Mouse (Mus musculus) stomach, embryonic 16.5 days (tissue): ENCODE results near the gene Lbr. TPM values are rescaled to one million over a fixed set of nuclear protein-coding genes. Genes with fewer than 3 reads are reported as not detected.

Source experiments
- ATAC-seq: fragments of 200-750 bp; cut with Nextera tagmentation; 2 replicates; pipeline ENCODE4 v1.8.0; 2017; ENCODE audit warnings: moderate number of reproducible peaks, moderate TSS enrichment; ENCODE audit not compliant: insufficient read depth, low FRiP score
- H3K27ac ChIP-seq: fragments of 300-500 bp; sonication (generic); 2 replicates; pipeline ENCODE4 v1.5.1; 2014; ENCODE audit warnings: low read length
- H3K27me3 ChIP-seq: fragments of 300-500 bp; sonication (generic); 2 replicates; pipeline ENCODE4 v1.6.1; 2014; ENCODE audit warnings: low read length, control low read depth, mixed read lengths; ENCODE audit not compliant: control insufficient read depth, insufficient read depth
- H3K36me3 ChIP-seq: fragments of 300-500 bp; sonication (generic); 2 replicates; pipeline ENCODE4 v1.6.1; 2014; ENCODE audit warnings: low read length; ENCODE audit not compliant: control insufficient read depth, insufficient read depth
- H3K4me1 ChIP-seq: fragments of 300-500 bp; sonication (generic); 2 replicates; pipeline ENCODE4 v1.6.1; 2014; ENCODE audit warnings: low read length, control low read depth, mixed read lengths; ENCODE audit not compliant: control insufficient read depth, insufficient read depth
- H3K4me2 ChIP-seq: fragments of 300-500 bp; sonication (generic); 2 replicates; pipeline ENCODE4 v1.6.1; 2014; ENCODE audit warnings: low read depth, low read length, mixed read lengths
- H3K4me3 ChIP-seq: fragments of 300-500 bp; sonication (generic); replicated peaks from 2 replicates; pipeline ENCODE4 v1.5.1; 2014; ENCODE audit warnings: mild to moderate bottlenecking, low read length
- H3K9ac ChIP-seq: fragments of 300-500 bp; sonication (generic); 2 replicates; pipeline ENCODE4 v1.6.1; 2014; ENCODE audit warnings: low read length
- H3K9me3 ChIP-seq: fragments of 300-500 bp; sonication (generic); replicated peaks from 2 replicates; pipeline ENCODE4 v1.6.1; 2016; ENCODE audit warnings: low read length, control low read depth; ENCODE audit not compliant: control insufficient read depth
- WGBS: fragments of 180-500 bp; shearing (Covaris S2); extraction: QIAGEN DNeasy Blood & Tissue Kit; methylation state at CpG from one replicate; pipeline ENCODE4 v1.1.7; 2014; 5-methylcytosine and 5-hydroxymethylcytosine counted together
- polyA plus RNA-seq: library from polyadenylated mRNA; unstranded; fragments of >200 nt; fragmentation: Nextera tagmentation; extraction: Ambion mirVana; gene quantifications from 2 replicates; pipeline ENCODE4 v1.2.1, GENCODE M21; 2015

Gene Lbr
- polyA plus RNA-seq, 1 experiment from 2014 or later: 127 TPM

GRCm38 (mm10) chr1:181856329-181856728, 13.5 kb upstream of the Lbr start:
- WGBS: 86% methylated on average over 2 of the region's 2 CpGs

DNA sequence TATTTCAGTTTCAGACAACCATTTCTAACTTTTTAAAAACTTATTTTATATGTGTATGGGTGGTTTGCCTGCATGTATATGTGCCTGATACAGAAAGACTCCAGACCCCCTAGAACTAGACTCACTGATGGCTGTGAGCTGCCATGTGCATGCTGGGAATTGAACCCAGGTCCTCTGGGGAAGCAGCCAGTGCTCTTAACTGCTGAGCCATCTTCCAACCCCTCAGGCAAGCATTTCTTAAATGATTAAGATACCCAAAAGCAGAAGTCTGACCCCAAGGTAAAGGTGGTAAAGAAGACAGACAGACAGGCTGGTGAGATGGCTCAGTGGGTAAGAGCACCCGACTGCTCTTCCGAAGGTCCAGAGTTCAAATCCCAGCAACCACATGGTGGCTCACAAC, 12.0 kb upstream of the Lbr start:
- Histone ChIP-seq H3K4me3 (no peak overlapping the region), H3K36me3 (no peaks in the 10 kb centered on the region), H3K4me2 (no peak overlapping the region), H3K9ac (no peak overlapping the region), H3K27ac (no peak overlapping the region), H3K4me1 (peaks cover 7% of the 10 kb centered on the region; the same call in 1 of the 2 replicates), H3K27me3 (no peaks in the 10 kb centered on the region), H3K9me3 (no peaks in the 10 kb centered on the region)
- no peak for ATAC-seq
- WGBS: 92% methylated on average over 2 of the region's 2 CpGs

More at GRCm38 (mm10) chr1:181856329-181856728, 13.5 kb upstream of the Lbr start:
- Histone ChIP-seq H3K9me3 (no peaks in the 10 kb centered on the region), H3K4me3 (no peak overlapping the region), H3K9ac (no peak overlapping the region), H3K4me2 (no peak overlapping the region), H3K36me3 (no peaks in the 10 kb centered on the region), H3K27me3 (no peaks in the 10 kb centered on the region), H3K4me1 (peaks cover 7% of the 10 kb centered on the region; the same call in 1 of the 2 replicates), H3K27ac (no peak overlapping the region)
- ATAC-seq: no peak

DNA sequence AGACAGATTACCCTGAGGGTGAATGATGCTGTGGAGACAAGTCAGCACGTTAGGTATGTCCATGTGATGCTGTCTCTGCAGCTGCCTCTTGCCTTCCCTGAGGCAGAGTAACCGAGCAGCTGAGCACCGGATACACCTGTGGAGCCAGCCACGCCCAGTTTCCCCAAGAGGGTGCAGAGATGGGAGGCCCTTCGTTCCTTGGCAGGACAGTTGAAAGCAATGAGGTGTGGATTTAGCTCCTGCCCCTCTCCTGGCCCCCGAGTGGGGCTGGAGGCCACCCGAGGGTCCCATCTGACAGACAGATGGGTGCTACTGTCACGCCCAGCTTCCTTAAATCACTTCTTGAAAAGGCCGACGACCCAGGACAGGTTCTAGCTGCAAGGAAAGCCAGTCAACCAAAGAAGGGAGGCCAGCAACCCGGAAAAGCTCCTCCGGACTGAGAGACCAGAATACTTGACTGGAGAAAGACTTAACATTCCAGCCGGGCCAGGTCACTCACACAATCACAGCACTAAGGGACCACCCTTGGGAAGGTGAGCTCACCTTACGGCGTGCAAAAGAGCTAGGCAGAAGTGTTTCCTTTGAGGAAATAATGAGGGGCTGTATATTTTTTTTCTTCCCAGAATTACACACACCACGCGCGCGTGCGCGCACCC, 10.4 kb upstream of the Lbr start:
- Histone ChIP-seq H3K27ac (peak overlapping the region; percentile 66; the same call in 1 of the 2 replicates), H3K9me3 (no peaks in the 10 kb centered on the region), H3K4me2 (peak overlapping the region; percentile 53), H3K4me3 (peak overlapping the region; percentile 28), H3K9ac (peak overlapping the region; percentile 47), H3K36me3 (no peaks in the 10 kb centered on the region), H3K4me1 (peaks cover 7% of the 10 kb centered on the region; the same call in 1 of the 2 replicates), H3K27me3 (no peaks in the 10 kb centered on the region)
- WGBS: 7% methylated on average over 19 of the region's 21 CpGs
- peak; percentile 57; the same call in 1 of the 2 replicates for ATAC-seq

DNA sequence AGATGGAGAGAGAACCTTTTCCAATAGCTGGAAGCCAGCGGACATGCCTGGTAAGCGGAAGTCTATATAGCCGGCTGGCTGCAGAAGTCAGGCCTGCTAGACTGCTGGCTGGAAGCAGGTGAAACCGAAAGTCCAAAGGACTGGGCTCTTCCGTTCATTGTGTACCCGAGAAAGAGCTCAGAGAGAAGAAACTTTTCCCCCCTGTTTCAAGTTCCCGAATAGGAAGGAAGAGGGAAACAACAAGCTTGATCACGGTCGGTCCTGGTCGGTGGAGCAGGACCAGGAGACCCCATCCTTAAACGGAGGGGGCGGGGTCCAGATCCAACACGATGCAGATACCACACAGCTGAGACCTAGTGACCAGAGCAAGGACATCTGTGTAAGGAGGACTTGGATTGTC, 9.6 kb upstream of the Lbr start:
- ATAC-seq: peak; percentile 9; the same call in 1 of the 2 replicates
- WGBS: 46% methylated on average over 13 of the region's 13 CpGs
- Histone ChIP-seq H3K4me2 (peak overlapping the region; percentile 53), H3K36me3 (no peaks in the 10 kb centered on the region), H3K27me3 (no peaks in the 10 kb centered on the region), H3K9ac (peak overlapping the region; percentile 17), H3K4me1 (peaks cover 7% of the 10 kb centered on the region; the same call in 1 of the 2 replicates), H3K4me3 (peak overlapping the region; percentile 15; the same call in 1 of the 2 replicates), H3K27ac (peak overlapping the region; percentile 66), H3K9me3 (no peaks in the 10 kb centered on the region)

GRCm38 (mm10) chr1:181851521-181852310, 8.9 kb upstream of the Lbr start:
- H3K27ac ChIP-seq: 0 out of 2 replicates have a peak overlapping the region, but pooled peaks have one; percentile 20
- H3K27me3 ChIP-seq: no peaks in the 10 kb centered on the region
- no peak overlapping the region for H3K9ac ChIP-seq
- no peak for ATAC-seq
- no peak overlapping the region for H3K4me3 ChIP-seq
- H3K4me1 ChIP-seq: peaks cover 7% of the 10 kb centered on the region; the same call in 1 of the 2 replicates
- H3K36me3 ChIP-seq: no peaks in the 10 kb centered on the region
- 77% methylated on average over 12 of the region's 12 CpGs for WGBS
- no peak overlapping the region for H3K4me2 ChIP-seq
- H3K9me3 ChIP-seq: no peaks in the 10 kb centered on the region

GRCm38 (mm10) chr1:181850441-181850840, 7.6 kb upstream of the Lbr start:
- no peak overlapping the region for H3K27ac ChIP-seq
- H3K9me3 ChIP-seq: no peaks in the 10 kb centered on the region
- no peak overlapping the region for H3K4me3 ChIP-seq
- no peak overlapping the region for H3K9ac ChIP-seq
- WGBS: 72% methylated on average over 4 of the region's 4 CpGs
- no peaks in the 10 kb centered on the region for H3K36me3 ChIP-seq
- H3K27me3 ChIP-seq: no peaks in the 10 kb centered on the region
- H3K4me1 ChIP-seq: peaks cover 7% of the 10 kb centered on the region; the same call in 1 of the 2 replicates
- H3K4me2 ChIP-seq: no peak overlapping the region
- ATAC-seq: no peak

DNA sequence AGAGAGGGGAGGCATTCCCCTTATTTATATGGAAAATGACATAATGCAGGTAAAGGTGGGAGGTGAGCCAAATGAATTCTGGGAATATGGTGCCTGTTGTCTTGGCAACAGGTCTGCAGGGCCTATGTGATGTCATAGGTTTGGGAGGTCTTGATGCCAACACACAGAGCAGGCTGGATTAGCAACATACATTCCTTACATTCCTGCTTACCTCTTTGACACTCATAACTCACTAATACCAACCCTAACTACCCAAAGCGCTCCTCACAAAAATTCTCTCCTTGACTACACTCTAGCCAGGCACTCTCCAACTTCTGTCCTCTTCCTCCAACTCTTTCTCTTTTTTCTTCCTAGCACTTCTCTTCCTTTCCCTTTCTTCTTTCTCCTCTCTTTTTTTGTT, 5.4 kb upstream of the Lbr start:
- Histone ChIP-seq H3K4me3 (no peak overlapping the region), H3K9me3 (no peaks in the 10 kb centered on the region), H3K36me3 (no peaks in the 10 kb centered on the region), H3K4me1 (peaks cover 4% of the 10 kb centered on the region), H3K27me3 (no peaks in the 10 kb centered on the region), H3K9ac (no peak overlapping the region), H3K27ac (no peak overlapping the region), H3K4me2 (no peak overlapping the region)
- no peak for ATAC-seq
- 83% methylated on average over 1 of the region's 1 CpGs for WGBS

DNA sequence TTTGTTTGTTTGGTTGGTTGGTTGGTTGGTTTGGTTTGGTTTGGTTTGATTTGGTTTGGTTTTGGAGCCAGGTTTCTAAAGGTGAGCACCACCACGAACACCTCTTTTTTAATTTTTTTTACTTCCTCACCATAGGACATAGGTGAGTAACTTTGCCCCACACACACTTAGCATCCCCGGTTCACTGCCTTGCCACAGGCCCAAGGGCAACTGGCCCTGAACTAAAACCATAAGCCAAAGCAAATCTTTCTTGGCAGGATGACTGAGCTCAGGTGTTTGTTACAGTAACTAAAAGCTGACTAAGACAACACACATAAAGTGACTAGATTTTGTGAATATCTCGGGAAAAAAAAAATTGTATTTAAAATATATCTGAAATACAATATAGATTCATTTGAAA, 4.5 kb upstream of the Lbr start:
- Histone ChIP-seq H3K27ac (no peak overlapping the region), H3K9me3 (no peaks in the 10 kb centered on the region), H3K4me3 (no peak overlapping the region), H3K4me1 (peaks cover 7% of the 10 kb centered on the region; the same call in 1 of the 2 replicates), H3K4me2 (no peak overlapping the region), H3K36me3 (no peaks in the 10 kb centered on the region), H3K9ac (no peak overlapping the region), H3K27me3 (no peaks in the 10 kb centered on the region)
- no peak for ATAC-seq
- WGBS: 82% methylated on average over 3 of the region's 3 CpGs

- H3K4me2 ChIP-seq: no peak overlapping the region
- H3K9ac ChIP-seq: no peak overlapping the region
- H3K9me3 ChIP-seq: no peaks in the 10 kb centered on the region
- H3K4me1 ChIP-seq: peaks cover 10% of the 10 kb centered on the region
- WGBS: 83% methylated on average over 3 of the region's 3 CpGs
- no peak overlapping the region for H3K27ac ChIP-seq
- H3K4me3 ChIP-seq: no peak overlapping the region
- no peaks in the 10 kb centered on the region for H3K36me3 ChIP-seq
- no peak for ATAC-seq
- no peaks in the 10 kb centered on the region for H3K27me3 ChIP-seq
Measured at GRCm38 (mm10) chr1:181845767-181846166, 2.9 kb upstream of the Lbr start.
